Mouse (Mus musculus): ENCODE results near the gene Enthd1. TPM values are rescaled to one million over a fixed set of nuclear protein-coding genes. Genes with fewer than 3 reads are reported as not detected.

Enthd1 gene
- polyA plus RNA-seq (2012; rRNA removed), result 29.0 and 30.6 TPM in 2 replicates

DNA sequence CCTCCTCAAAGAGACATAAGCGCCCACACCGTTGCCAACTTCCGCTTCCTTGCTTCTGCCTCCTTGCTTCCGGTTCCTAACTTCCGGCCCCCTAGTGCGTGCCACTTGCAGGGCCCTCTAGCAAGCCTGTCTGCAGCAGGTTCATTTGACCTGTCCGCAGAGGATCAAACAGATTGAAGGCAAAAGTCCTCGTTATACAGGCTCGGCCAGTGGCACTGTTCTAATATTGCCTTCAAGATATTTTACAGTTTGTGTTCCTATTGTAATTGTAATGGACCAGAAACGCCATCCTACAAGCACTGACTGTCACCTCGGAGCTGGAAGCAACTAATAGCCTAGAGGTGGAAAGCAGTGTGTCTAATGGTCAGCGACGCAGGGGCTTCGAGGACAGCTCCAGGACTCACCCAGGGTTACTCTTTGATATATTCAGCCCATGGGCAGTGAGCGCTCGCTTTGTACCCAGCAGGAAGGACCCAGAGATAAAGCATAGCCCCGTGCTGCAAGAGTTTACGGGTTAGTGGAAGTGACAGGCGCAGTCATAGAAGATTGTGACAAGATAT is at the start of gene Enthd1:
Gene Enthd1 (minus strand): TSS at position 51 of the 560 bp plus-strand sequence.
- TF ChIP-seq POLR2A (IDR thresholded peaks at IDR 0.05; ENCODE audit: control insufficient read depth, low read depth, low read length) (peak; percentile 49; the same call in 1 of the 2 replicates), CTCF (IDR thresholded peaks at IDR 0.05; ENCODE audit: control insufficient read depth, insufficient read depth, insufficient replicate concordance, low read depth, low read length) (no peak)
- no peaks in the 10 kb centered on the region for H3K27me3 ChIP-seq (ENCODE audit: control insufficient read depth, insufficient read depth, low read length)
- H3K27ac ChIP-seq (ENCODE audit: control insufficient read depth, insufficient read depth, low read depth, low read length), result peak within 1 kb of the TSS; percentile 18; the same call in 1 of the 2 replicates
- peaks cover 8% of the 10 kb centered on the region for H3K4me1 ChIP-seq (ENCODE audit: control insufficient read depth, insufficient read depth, low read length)
- no peaks in the 10 kb centered on the region for H3K36me3 ChIP-seq (ENCODE audit: control insufficient read depth, insufficient read depth, low read length)
- H3K4me3 ChIP-seq (ENCODE audit: control insufficient read depth, low read depth, low read length), result peak within 1 kb of the TSS; percentile 87

- Histone ChIP-seq H3K4me1 (ENCODE audit: control insufficient read depth, insufficient read depth, low read length) (peaks cover 7% of the 10 kb centered on the region), H3K36me3 (ENCODE audit: control insufficient read depth, insufficient read depth, low read length) (no peaks in the 10 kb centered on the region), H3K27ac (ENCODE audit: control insufficient read depth, insufficient read depth, low read depth, low read length) (no peak overlapping the region), H3K27me3 (ENCODE audit: control insufficient read depth, insufficient read depth, low read length) (no peaks in the 10 kb centered on the region), H3K4me3 (ENCODE audit: control insufficient read depth, low read depth, low read length) (no peak overlapping the region)
- no peak for TF ChIP-seq CTCF (IDR thresholded peaks at IDR 0.05; ENCODE audit: control insufficient read depth, insufficient read depth, insufficient replicate concordance, low read depth, low read length)
- no peak for TF ChIP-seq POLR2A (IDR thresholded peaks at IDR 0.05; ENCODE audit: control insufficient read depth, low read depth, low read length)
These were observed 48.9 kb upstream of the Enthd1 start for GRCm38 (mm10) chr15:80613904-80614303.

- TF ChIP-seq CTCF (IDR thresholded peaks at IDR 0.05; ENCODE audit: control insufficient read depth, insufficient read depth, insufficient replicate concordance, low read depth, low read length), result no peak
- TF ChIP-seq POLR2A (IDR thresholded peaks at IDR 0.05; ENCODE audit: control insufficient read depth, low read depth, low read length), result no peak
- no peak overlapping the region for H3K4me3 ChIP-seq (ENCODE audit: control insufficient read depth, low read depth, low read length)
- H3K27me3 ChIP-seq (ENCODE audit: control insufficient read depth, insufficient read depth, low read length), result no peaks in the 10 kb centered on the region
- no peak overlapping the region for H3K27ac ChIP-seq (ENCODE audit: control insufficient read depth, insufficient read depth, low read depth, low read length)
- no peaks in the 10 kb centered on the region for H3K36me3 ChIP-seq (ENCODE audit: control insufficient read depth, insufficient read depth, low read length)
- H3K4me1 ChIP-seq (ENCODE audit: control insufficient read depth, insufficient read depth, low read length), result peaks cover 7% of the 10 kb centered on the region
These were observed 46.5 kb upstream of the Enthd1 start for GRCm38 (mm10) chr15:80611478-80611877.

GRCm38 (mm10) chr15:80610335-80610734 is 45.4 kb upstream of the Enthd1 start:
- no peak for TF ChIP-seq POLR2A (IDR thresholded peaks at IDR 0.05; ENCODE audit: control insufficient read depth, low read depth, low read length)
- no peak for TF ChIP-seq CTCF (IDR thresholded peaks at IDR 0.05; ENCODE audit: control insufficient read depth, insufficient read depth, insufficient replicate concordance, low read depth, low read length)
- H3K27ac ChIP-seq (ENCODE audit: control insufficient read depth, insufficient read depth, low read depth, low read length), result no peak overlapping the region
- peaks cover under 1% of the 10 kb centered on the region; the same call in 1 of the 2 replicates for H3K4me1 ChIP-seq (ENCODE audit: control insufficient read depth, insufficient read depth, low read length)
- no peaks in the 10 kb centered on the region for H3K27me3 ChIP-seq (ENCODE audit: control insufficient read depth, insufficient read depth, low read length)
- H3K36me3 ChIP-seq (ENCODE audit: control insufficient read depth, insufficient read depth, low read length), result no peaks in the 10 kb centered on the region
- H3K4me3 ChIP-seq (ENCODE audit: control insufficient read depth, low read depth, low read length), result no peak overlapping the region

DNA sequence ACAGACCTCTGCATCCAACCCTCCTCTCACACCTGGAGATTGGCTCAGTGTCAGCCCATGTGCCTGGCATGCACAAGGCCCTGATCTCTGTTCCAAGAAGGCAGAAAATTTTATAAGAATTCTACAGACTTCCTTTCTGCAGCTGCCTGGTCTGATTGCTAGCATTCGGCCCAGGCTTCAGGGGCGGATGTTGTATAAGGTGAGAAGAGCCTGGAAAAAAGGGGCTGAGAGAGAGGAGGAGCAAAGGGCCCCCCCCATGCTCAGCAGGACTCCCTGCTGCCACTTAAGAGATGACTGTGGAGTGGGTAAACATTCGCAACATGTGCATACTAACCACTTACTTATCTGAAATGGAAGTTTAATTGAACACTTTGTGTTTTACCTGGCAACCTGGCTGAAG is 43.0 kb upstream of the Enthd1 start:
- Histone ChIP-seq H3K4me1 (ENCODE audit: control insufficient read depth, insufficient read depth, low read length) (no peaks in the 10 kb centered on the region), H3K27me3 (ENCODE audit: control insufficient read depth, insufficient read depth, low read length) (no peaks in the 10 kb centered on the region), H3K4me3 (ENCODE audit: control insufficient read depth, low read depth, low read length) (no peak overlapping the region), H3K27ac (ENCODE audit: control insufficient read depth, insufficient read depth, low read depth, low read length) (no peak overlapping the region), H3K36me3 (ENCODE audit: control insufficient read depth, insufficient read depth, low read length) (no peaks in the 10 kb centered on the region)
- TF ChIP-seq CTCF (IDR thresholded peaks at IDR 0.05; ENCODE audit: control insufficient read depth, insufficient read depth, insufficient replicate concordance, low read depth, low read length) (no peak), POLR2A (IDR thresholded peaks at IDR 0.05; ENCODE audit: control insufficient read depth, low read depth, low read length) (no peak)

GRCm38 (mm10) chr15:80604026-80604425 is 39.1 kb upstream of the Enthd1 start:
- Histone ChIP-seq H3K4me1 (ENCODE audit: control insufficient read depth, insufficient read depth, low read length) (no peaks in the 10 kb centered on the region; the same call in 1 of the 2 replicates), H3K27ac (ENCODE audit: control insufficient read depth, insufficient read depth, low read depth, low read length) (no peak overlapping the region), H3K36me3 (ENCODE audit: control insufficient read depth, insufficient read depth, low read length) (no peaks in the 10 kb centered on the region), H3K27me3 (ENCODE audit: control insufficient read depth, insufficient read depth, low read length) (no peaks in the 10 kb centered on the region), H3K4me3 (ENCODE audit: control insufficient read depth, low read depth, low read length) (no peak overlapping the region)
- TF ChIP-seq POLR2A (IDR thresholded peaks at IDR 0.05; ENCODE audit: control insufficient read depth, low read depth, low read length) (no peak), CTCF (IDR thresholded peaks at IDR 0.05; ENCODE audit: control insufficient read depth, insufficient read depth, insufficient replicate concordance, low read depth, low read length) (no peak)

DNA sequence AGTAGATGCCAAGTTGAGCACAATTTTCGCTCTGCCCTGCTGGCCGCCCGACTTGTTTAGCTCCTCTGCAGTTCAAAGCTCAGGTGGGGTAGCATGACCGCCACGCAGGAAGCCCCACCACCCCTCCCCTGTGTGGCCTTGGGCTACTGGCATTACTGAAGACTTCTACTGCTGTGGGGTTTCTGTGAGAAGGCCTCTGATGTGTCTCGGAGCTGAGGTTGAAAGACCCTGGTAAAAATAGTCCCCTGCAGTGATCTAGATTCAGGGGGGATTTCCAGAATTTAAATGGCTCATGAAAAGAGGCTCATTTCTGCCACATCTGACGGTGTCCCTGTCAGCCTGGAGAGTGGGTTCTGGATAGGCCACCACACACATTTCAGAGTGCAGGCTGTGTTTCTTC is 37.5 kb upstream of the Enthd1 start:
- no peaks in the 10 kb centered on the region for H3K27me3 ChIP-seq (ENCODE audit: control insufficient read depth, insufficient read depth, low read length)
- no peaks in the 10 kb centered on the region; the same call in 1 of the 2 replicates for H3K4me1 ChIP-seq (ENCODE audit: control insufficient read depth, insufficient read depth, low read length)
- H3K27ac ChIP-seq (ENCODE audit: control insufficient read depth, insufficient read depth, low read depth, low read length), result no peak overlapping the region
- H3K4me3 ChIP-seq (ENCODE audit: control insufficient read depth, low read depth, low read length), result no peak overlapping the region
- H3K36me3 ChIP-seq (ENCODE audit: control insufficient read depth, insufficient read depth, low read length), result no peaks in the 10 kb centered on the region
- TF ChIP-seq CTCF (IDR thresholded peaks at IDR 0.05; ENCODE audit: control insufficient read depth, insufficient read depth, insufficient replicate concordance, low read depth, low read length), result no peak
- no peak for TF ChIP-seq POLR2A (IDR thresholded peaks at IDR 0.05; ENCODE audit: control insufficient read depth, low read depth, low read length)

Data from testis, adult 2 months (tissue).